Mouse (Mus musculus): Measurements from ENCODE around the gene Mbtps1.
A peak's percentile ranks its signal among the peaks of the same experiment; 100 is the strongest.

The Mbtps1 gene

DNA sequence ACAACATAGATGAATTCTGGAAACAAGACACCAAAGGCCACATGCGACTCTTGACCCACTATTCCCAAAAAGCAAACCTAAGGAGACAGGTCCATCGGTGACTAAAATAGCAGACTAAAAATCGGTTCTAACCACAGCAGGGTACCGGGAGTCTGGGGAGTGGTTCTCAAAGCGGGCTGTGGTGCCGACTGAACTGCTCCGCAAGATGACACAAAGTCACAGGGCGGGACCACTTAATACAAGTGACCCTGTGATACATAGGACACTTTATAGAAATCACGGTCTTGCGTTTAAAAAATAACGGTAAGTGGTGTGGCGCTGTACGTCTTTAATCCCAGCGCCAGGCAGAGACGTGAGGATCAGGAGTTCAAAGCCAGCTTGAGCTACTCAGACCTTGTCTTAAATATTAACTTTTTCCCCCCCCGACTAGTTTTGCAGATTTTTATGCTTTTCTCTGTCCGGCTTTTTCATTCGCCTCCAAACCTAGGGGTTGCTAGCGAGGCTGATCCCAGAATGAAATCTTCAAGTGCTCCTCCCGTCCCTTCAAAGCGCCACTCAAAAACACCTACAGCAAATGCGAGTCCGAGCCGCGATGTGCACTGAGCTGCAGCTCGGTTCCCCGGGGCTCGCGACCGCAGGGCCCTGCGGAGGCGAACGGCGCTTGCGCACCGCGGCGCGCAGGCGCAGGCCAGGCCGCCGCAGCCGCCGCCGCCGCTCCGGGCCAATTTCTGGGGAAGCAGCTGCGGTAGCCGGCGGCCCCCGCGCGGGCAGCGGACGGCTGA, 523 bp downstream of the Mbtps1 start:
- DNase-seq (ENCODE audit: low spot score): no peak

DNA sequence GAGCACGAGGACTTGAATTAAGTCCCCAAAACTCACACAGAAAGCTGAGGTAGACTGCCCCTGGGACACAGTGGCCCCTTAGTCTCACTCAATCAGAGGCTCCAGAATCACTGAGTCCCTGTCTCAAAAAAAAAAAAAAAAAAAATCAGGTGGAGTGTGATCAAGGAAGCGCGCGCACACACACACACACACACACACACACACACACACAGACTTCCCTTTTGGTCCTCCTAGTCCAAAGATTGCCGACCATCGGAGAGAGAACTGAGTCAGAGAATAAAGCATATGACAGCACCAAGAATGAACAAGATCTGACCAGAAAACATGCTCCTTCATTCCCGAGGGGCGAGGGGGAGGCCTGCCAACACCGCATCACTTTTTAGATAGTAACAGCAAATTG, 1.4 kb downstream of the Mbtps1 start:
- no peak for DNase-seq (ENCODE audit: low spot score)

DNA sequence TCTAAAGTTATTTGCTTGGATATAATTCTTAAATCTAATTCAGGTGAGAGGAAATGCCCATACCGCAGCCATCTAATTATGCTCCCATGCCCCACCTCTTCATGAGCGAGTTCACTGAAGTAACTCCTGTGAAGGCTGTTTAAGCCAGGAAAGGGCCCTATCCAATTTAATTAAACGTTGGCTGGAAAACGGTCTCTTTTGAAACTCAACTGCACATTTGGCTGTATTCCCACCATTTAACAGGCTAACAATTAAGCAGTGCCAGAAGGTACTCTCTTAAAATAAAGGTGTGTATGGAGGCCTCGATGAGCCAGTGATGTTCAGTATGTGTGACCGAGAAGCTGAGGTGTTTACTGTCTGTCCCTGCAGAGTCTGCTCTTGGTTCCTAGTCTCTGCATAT, 2.7 kb downstream of the Mbtps1 start:
- DNase-seq (ENCODE audit: low spot score): no peak

DNA sequence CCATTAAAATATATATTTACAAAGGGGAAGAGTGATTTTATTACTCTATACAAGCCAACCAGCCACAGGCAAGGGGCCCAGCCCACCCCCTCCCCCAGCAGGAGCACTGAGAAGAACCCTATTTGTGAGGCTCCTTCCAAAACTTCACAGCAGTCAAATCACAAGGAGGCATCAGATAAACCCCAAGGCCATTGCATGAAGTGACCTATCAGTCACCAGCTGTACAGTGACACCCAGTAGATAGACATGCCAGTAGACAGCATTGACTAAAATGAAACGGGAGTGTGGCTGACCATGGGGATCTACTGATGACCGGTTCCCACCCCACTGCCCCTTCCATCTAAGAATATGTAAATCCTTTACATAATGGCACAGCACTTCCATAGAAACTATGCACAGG, 5.6 kb downstream of the Mbtps1 start:
- no peak for DNase-seq (ENCODE audit: low spot score)

DNA sequence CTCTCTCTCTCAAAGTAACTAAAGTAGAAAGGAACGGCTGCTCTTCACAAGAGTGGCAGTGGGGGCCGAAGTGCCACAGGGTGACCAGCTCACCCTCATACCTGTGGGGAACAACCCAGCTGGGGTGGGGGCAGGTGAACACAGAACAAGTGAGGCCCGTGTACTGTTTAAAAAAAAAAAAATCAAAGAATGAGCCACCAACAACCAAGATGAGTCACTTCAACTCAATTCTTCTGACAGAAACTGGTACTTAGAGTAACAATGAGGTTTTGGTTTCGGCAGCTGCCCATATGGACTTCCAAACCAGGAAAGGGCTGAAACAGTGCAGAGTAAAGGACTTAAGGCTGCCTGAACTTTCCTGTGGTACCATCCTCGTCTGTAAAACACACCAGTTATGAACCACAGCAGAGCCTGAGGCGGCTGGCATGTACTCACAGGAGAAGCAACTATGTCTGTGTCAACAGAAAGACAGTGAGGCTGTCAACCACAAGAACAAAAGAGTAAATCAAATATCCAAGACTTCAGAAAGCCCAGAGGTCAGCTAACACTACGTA, 9.9 kb downstream of the Mbtps1 start:
- no peak for DNase-seq (ENCODE audit: low spot score)

DNA sequence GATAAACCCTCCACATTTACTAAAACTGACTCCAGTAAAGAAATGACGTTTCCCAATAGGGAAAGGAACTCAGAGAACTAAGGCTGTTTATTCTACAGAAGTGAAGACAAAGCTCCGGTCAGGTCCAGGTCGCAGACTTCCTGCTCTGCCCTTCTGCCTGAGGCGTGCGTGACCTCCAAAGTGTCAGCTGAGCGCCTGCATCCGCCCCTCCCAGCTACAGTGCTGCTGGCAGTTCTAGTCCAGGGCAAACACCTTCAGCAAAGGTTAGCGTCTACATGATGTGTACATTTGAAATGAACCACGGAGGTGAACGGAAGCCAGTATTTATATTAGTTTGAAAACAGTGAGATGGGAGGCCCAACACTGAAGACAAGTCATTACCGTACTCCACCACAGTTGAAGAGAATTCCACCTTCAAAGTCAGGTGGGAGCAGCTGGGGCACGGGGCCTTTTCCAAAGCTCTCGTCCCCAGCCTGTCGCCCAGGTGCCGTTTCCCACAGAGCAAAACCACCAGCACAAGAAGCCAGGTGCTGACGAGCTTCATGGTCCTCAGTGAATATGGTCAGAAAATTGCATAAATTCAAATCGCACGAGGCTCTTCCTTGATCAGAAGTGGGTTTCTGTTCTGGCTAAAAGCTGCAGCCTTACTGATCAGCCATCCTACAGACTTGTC, 11.4 kb downstream of the Mbtps1 start:
- DNase-seq (ENCODE audit: low spot score): peak; percentile 15

DNA sequence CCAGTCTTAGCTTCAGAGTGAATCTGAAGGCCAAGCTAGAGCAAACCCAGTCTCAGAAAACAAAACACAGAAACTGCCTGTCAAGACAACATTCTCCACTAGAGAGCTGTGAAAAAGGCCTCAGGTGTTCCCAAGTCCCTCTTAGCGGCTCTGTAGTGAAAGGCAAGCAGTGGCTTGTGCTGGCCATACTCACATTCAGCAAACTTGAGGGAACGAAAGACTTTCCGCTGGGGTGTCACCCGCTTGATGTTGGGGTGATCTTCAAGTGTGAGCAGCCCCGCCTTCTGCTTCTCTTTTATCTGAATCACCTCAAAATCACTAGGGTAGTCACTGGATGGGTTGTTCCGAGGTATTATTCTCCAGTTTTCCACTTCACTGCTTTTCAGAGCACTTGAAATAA, 12.7 kb downstream of the Mbtps1 start:
- peak; percentile 7 for DNase-seq (ENCODE audit: low spot score)

DNA sequence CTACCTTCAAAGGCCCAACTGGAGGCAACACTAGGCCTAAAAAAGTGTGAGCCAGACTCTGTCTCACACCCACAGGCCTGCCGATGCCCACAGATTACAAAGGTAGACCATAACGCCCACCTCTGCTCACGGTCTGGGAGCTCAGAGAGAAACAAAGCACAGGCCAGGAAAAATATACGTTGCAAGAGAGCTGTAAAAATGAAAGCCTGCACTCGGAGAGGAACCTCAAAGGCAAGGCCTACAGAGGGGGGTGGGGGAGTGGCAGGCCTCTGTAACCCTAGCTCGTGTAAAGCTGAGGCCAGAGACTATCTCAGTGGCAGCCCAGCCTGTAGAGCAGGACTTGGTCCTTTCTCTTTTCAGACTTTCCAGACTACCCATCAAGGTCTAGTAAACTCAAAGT, 13.4 kb downstream of the Mbtps1 start:
- no peak for DNase-seq (ENCODE audit: low spot score)

DNA sequence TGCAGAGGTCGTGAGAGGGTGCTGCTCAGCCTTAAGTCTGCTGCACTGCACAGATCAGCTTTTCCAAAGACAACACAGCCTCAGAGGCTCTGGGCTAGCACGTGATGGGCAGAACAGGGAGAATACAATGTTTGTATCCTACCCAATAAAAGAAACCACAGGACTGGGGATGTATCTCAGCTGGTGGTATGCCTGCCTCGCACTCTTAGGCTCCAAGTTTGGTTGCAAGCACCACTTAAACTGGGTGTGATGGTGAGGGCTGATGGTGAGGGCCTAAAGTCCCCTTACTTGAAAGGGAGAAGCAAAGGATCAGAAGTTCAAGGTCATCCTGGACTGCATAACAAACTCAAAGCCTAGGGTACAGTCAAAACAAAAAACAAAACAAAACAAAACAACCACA, 13.9 kb downstream of the Mbtps1 start:
- DNase-seq (ENCODE audit: low spot score): no peak

DNA sequence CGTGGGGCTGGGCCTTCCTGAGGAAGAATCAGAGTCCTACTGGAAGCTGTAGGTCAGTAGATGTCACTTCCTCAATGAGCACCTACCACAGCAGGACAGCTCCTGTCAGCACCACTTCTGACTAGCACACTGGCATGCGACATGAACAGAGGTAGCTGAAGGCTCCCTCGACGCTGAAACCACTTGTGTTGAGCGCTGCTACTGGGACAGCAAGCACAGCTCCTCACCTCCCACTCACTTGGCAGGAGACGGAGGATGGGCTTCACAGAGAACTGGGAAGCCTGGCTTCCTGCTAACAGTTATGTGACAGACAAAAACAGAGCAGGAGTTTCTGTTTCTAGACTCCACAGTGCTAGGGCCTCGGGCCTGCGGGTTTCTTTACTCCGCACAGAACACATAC, 26.6 kb downstream of the Mbtps1 start:
- DNase-seq (ENCODE audit: low spot score): no peak

DNA sequence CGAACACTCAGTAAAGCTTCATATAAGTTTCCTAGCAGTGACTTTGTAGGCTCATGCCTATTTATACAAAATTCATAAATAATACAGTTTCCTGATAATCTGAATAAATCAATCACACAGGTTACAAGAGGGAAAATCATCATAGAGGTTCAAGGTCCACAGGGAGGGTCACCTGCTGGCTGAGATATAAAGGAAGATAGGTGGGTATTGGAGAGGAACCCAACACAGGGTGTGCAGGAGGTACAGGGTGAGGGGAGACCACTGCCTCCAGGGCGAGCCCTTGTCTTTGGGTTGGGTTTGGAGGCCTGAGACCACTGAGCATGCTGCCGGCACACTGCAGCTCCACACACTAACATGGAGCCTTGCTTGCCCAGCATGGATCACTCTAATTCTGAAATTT, 27.1 kb downstream of the Mbtps1 start:
- DNase-seq (ENCODE audit: low spot score): no peak

DNA sequence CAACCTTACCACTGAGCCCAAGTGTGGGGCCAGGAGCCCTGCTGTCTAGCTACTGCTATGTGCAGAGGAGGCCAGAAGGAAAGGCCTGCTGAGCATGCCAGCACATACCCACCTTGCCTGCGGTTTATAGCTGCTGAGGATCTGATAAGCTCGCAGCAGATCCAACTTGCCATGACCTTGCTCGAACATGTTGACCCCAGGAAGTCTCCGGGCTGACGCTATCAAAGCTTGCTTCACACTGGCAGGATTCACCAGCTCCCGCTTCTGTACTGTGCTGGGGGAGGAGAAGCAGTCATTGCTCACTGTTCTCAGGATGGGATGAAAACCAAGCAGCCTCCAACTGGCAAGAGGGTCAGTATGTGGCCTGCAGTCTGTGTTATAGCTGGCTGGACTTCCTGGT, 27.6 kb downstream of the Mbtps1 start:
- no peak for DNase-seq (ENCODE audit: low spot score)

DNA sequence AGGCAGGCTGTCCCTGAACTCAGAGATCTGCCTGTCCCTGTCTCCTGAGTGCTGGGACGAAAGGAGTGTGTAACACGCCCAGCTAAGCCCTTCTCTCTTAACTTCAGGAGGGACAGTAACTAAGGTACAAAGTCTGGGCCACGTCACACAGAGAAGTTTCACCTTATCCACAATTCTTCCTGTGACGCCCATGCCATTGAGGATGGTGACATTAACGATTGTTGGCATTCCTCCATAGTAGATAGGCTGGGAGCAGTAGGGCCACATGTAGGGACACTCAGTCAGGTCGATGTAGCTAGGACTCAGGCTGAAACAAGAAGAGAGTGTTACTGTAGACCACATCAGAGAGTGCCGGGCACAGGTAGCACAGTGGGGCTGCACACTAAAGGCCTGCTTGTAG, 29.8 kb downstream of the Mbtps1 start:
- DNase-seq (ENCODE audit: low spot score): no peak

DNA sequence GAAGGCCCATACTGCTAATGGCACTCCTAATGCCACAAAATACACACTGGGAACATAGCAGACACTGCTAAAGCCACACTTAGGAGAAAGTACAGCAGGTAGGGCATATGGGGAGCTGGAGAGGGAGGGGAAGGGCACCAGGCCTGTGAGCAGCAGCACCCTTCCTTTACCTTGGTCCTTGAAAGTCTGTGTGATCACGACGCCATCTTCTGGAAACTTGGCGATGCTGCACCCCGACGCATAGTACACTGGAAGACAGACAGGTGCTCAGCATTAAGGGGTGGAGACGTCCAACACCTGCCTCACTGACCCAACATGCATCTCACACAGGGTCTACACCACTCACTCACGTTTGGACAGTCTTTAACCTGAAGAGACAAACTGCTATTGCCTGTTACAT, 38.4 kb downstream of the Mbtps1 start:
- no peak for DNase-seq (ENCODE audit: low spot score)

DNA sequence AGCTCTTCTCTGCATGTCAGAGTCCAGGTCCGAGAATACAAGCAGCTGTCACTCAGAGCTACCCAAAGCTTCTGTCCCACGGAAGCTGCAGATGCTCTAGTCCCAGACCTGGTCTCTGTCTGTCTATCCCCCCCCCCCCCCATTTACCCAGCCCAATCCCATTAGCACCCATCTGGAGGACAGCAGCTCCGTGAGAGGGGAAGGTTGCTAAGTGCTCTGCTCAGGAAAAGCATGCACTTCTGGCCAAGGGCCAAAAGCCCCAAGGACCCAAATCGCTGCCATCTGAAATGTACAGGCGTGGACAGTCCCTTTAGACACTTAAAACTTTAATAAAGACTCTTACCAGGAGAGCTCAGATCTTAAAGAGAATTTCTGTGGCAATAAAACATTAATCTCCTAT, 41.9 kb downstream of the Mbtps1 start:
- no peak for DNase-seq (ENCODE audit: low spot score)

DNA sequence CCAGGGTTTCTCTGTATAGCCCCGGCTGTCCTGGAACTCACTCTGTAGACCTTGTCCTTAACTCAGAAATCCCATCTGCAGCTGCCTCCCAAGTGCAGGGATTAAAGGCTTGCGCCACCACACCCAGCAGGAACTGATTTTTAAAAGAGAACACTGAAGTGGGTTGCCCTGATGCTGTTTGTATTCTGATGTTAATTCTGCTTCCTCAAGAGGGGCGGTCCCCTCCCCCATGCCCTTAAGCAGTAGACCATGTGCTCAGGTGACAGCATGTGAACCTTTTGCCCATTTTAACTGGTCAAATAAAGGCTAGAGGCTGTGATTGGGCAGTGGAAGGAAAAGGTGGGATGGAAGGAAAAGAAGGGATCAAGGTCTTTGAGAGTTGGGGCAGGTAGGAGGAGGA, 42.8 kb downstream of the Mbtps1 start:
- no peak for DNase-seq (ENCODE audit: low spot score)

DNA sequence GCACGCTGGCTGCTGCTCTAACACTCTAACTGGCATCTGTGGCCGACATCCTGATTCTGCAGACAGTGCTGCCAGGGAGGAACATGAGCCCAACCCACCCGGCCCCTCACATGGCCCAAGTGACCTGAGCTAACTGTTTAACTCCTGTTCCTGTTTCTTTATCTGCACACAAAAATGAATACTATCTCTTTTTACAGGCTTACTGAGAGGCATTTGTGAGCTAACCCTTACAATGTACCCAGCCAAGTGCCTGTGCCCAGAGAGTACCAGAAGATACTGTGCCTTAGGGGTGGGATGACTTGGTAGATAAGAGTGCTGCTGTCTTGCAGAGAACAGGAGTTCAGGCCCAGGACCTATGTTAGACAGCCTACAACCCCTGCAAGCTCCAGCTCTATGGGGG, 43.6 kb downstream of the Mbtps1 start:
- no peak for DNase-seq (ENCODE audit: low spot score)

DNA sequence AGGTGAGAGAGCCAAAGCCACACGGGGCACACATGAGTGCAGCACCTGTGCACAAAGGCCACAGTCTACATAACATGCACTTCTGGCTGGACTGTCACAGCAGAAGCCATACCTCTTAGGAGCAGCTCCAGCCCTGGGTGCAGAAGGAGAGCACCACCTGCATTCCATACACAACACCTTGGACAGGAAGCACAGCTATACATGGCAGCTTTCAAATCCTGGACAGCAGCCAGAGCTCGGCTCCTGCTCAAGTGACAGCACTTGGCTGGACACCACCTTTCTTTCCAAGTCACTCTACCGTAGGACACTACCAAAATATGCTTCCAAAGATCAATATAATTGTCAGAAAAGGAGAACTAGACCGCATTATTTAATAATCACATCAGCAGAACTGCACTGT, 45.1 kb downstream of the Mbtps1 start:
- no peak for DNase-seq (ENCODE audit: low spot score)

DNA sequence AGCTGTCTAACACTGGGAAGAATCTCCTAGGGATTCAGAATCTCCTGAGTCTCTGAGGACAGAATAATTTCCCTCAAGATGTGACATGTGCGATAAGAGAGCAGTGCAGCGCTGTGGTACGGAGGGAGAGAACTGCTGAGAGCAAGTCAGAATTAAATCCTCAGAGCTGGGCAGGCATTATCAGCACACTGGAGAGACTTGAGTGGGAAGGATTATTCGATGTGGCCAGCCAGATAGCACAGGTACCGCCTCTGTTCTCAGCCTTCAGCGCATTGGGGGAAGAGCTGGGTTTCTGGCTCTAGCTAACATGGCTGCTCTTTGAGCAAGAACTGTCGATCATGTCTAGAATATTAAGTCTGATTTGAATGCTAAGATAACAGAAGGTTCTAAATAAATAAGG, 46.8 kb downstream of the Mbtps1 start:
- DNase-seq (ENCODE audit: low spot score): no peak

DNA sequence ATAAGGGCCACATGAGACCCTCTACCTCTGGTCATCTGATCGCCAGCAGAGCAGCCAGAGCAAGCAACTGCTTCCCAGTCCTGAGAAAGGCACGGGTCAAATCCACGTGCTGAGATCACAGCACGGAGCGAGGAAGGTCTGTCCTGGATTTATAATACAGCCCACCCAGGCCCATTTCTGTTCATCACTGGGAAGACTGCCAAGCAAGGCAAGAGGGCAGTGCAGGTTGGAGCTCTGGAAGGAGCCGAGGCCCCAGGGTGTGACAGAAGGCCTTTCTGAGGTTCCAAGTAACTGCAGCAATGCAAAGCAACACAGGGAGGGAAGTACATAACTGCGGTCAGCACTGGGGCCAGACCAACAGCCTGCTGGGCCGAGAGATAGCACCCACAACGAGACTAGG, 48.1 kb downstream of the Mbtps1 start:
- DNase-seq (ENCODE audit: low spot score): no peak

DNA sequence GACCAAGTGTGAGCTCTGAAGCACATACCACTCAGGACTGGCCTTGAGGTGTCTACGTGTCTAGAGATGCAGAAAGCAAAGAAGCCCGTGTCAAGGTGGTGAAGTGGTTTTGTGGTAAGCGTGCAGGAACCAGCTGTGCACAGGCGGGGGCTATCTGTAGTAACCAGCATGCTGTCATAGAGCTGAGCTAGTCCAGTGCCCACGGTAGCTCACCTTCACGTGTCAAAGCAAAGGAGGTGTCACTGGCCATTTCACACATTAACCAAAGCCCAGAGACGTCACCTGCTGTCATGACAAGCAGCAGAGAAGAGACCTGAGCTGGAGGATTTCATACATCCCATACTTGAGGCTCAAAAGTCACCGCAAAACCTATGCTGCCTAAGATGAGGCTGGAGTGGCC, 52.4 kb downstream of the Mbtps1 start:
- no peak for DNase-seq (ENCODE audit: low spot score)

DNA sequence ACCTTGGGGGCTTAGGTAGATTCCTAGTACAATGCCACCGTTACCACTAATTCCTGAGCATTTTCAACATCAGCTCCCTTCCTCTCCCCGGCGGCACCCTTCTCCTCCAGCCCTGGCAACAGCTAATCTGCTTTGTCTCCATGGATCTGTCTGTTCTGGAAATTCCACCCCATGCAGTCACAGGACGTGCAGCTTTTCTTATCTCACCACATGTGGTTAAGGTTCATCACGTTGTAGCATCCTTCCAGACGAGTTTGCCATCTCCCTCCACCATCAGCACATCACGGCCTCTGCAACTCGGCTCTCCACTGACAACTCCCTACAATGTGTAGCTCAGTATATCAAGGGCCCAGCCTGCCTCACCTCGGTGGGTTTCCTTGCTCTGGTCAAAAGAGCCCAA, 53.0 kb downstream of the Mbtps1 start:
- no peak for DNase-seq (ENCODE audit: low spot score)

DNA sequence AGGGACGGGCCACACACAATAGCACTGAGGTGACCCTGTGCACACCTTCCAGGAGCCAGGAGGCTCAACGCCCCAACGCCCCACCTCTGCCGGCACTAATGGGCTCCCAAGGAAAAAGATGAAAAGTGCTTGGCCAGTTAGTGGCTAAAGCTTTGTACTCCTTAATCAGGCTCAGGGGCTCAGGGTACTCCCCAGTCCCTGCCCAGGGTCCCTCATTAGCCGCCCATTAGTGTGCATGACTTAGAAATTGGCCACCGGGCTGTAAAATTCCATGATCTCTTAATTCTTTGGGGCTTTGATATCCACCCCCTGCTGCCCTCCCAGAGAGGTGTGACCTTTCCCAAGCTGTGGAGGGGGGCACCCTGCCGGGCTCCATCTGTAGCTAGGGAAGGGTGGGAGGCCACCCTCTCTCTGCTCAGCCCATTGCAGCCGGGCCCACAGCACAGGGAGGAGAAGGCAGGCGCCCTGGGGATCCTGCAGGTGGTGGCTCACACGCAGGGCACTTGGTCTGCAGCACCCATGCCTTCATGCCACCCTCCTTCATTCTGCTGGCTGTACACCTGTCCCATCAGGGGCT, 55.3 kb downstream of the Mbtps1 start:
- no peak for DNase-seq (ENCODE audit: low spot score)

All from T-cell, adult 2 months (primary cell).